Mouse (Mus musculus) MEL (cell line): ENCODE measurements around the gene Spred1. TPM values are rescaled to one million over a fixed set of nuclear protein-coding genes. Genes with fewer than 3 reads are reported as not detected.

Source experiments
- DNase-seq: peaks from one replicate; pipeline ENCODE4 v3.0.0; 2011; ENCODE audit warnings: low read depth, low spot score
- H3K27ac ChIP-seq: 2 replicates; pipeline ENCODE4 v1.5.1; 2012; ENCODE audit warnings: low read depth, mild to moderate bottlenecking, control low read depth, low read length, moderate library complexity; ENCODE audit not compliant: control insufficient read depth
- H3K27me3 ChIP-seq, 2 experiments: fragments of 150-350 bp in 1 of 2; sonication (generic) in 1 of 2; 2 replicates each; pipeline ENCODE4 v1.6.1; 2012; ENCODE audit warnings: low read length in 2 of 2, mild to moderate bottlenecking in 2 of 2, improper control_type of control experiment in 1 of 2, moderate library complexity in 1 of 2; ENCODE audit not compliant: insufficient read depth in 2 of 2, control insufficient read depth in 1 of 2
- H3K36me3 ChIP-seq, 2 experiments: 2 replicates each; pipeline ENCODE4 v1.6.1; 2012 to 2014; ENCODE audit warnings: low read length in 2 of 2, improper control_type of control experiment in 1 of 2, inconsistent platforms in 1 of 2, mild to moderate bottlenecking in 1 of 2; ENCODE audit not compliant: insufficient read depth in 2 of 2, control insufficient read depth in 1 of 2
- H3K4me1 ChIP-seq, 2 experiments: fragments of 150-350 bp in 1 of 2; sonication (generic) in 1 of 2; 2 replicates each; pipeline ENCODE4 v1.6.1; 2012; ENCODE audit warnings: low read length in 2 of 2, improper control_type of control experiment in 1 of 2, mild to moderate bottlenecking in 1 of 2; ENCODE audit not compliant: insufficient read depth in 2 of 2, control insufficient read depth in 1 of 2
- H3K4me3 ChIP-seq, 2 experiments: fragments of 150-350 bp in 1 of 2; sonication (generic) in 1 of 2; 2 replicates each; pipeline ENCODE4 v1.5.1; 2012; ENCODE audit warnings: low read depth in 2 of 2, low read length in 2 of 2, mild to moderate bottlenecking in 2 of 2, moderate library complexity in 2 of 2, control low read depth in 1 of 2, improper control_type of control experiment in 1 of 2; ENCODE audit not compliant: control insufficient read depth in 1 of 2, insufficient read depth in 1 of 2
- H3K79me2 ChIP-seq: 2 replicates; pipeline ENCODE4 v1.6.1; 2012; ENCODE audit warnings: mild to moderate bottlenecking, low read length, moderate library complexity; ENCODE audit not compliant: control insufficient read depth, poor library complexity, insufficient read depth
- H3K9ac ChIP-seq: 2 replicates; pipeline ENCODE4 v1.6.1; 2012; ENCODE audit warnings: low read depth, mild to moderate bottlenecking, control low read depth, low read length, moderate library complexity; ENCODE audit not compliant: control insufficient read depth, poor library complexity, severe bottlenecking
- H3K9me3 ChIP-seq: fragments of 150-350 bp; sonication (generic); replicated peaks from 2 replicates; pipeline ENCODE4 v1.6.1; 2012; ENCODE audit warnings: mild to moderate bottlenecking, low read length, improper control_type of control experiment, moderate library complexity; ENCODE audit not compliant: insufficient read depth
- CHD1 ChIP-seq: IDR thresholded peaks from 2 replicates; pipeline ENCODE4 v1.6.1; 2012; ENCODE audit warnings: low read depth, mild to moderate bottlenecking, inconsistent platforms, low read length, improper control_type of control experiment
- CHD2 ChIP-seq: IDR thresholded peaks from 2 replicates; pipeline ENCODE4 v1.6.1; 2011; ENCODE audit warnings: low read length, improper control_type of control experiment
- CTCF ChIP-seq, 3 experiments: IDR thresholded peaks in 2 of 3; conservative IDR thresholded peaks in 1 of 3; 2 replicates each; pipeline ENCODE4 v1.5.1; 2011 to 2012; ENCODE audit warnings: low read length in 3 of 3, low read depth in 2 of 3, mild to moderate bottlenecking in 2 of 3, improper control_type of control experiment in 1 of 3, inconsistent platforms in 1 of 3, mixed read lengths in 1 of 3, moderate library complexity in 1 of 3; ENCODE audit not compliant: control insufficient read depth in 1 of 3, insufficient read depth in 1 of 3, poor library complexity in 1 of 3, severe bottlenecking in 1 of 3
- ELF1 ChIP-seq: IDR thresholded peaks from 2 replicates; pipeline ENCODE4 v1.6.1; 2014; ENCODE audit warnings: low read depth, mild to moderate bottlenecking, inconsistent platforms, low read length, improper control_type of control experiment, moderate library complexity
- EP300 ChIP-seq, 2 experiments: IDR thresholded peaks; 2 replicates each; pipeline ENCODE4 v1.6.1; 2011; ENCODE audit warnings: improper control_type of control experiment in 2 of 2, low read length in 2 of 2, low read depth in 1 of 2, mild to moderate bottlenecking in 1 of 2
- GATA1 ChIP-seq: IDR thresholded peaks from 2 replicates; pipeline ENCODE4 v1.6.1; 2011; ENCODE audit warnings: low read depth, low read length, improper control_type of control experiment
- HCFC1 ChIP-seq: IDR thresholded peaks from 2 replicates; pipeline ENCODE4 v1.6.1; 2012; ENCODE audit warnings: low read depth, mild to moderate bottlenecking, inconsistent platforms, low read length, improper control_type of control experiment, moderate library complexity
- KAT2A ChIP-seq: conservative IDR thresholded peaks from 2 replicates; pipeline ENCODE4 v1.6.1; 2012; ENCODE audit warnings: low read depth, low read length, improper control_type of control experiment, inconsistent platforms
- MYB ChIP-seq: IDR thresholded peaks from 2 replicates; pipeline ENCODE4 v1.6.1; 2011; ENCODE audit warnings: mild to moderate bottlenecking, low read depth, low read length, improper control_type of control experiment
- NRF1 ChIP-seq: IDR thresholded peaks from 2 replicates; pipeline ENCODE4 v1.6.1; 2014; ENCODE audit warnings: low read depth, mild to moderate bottlenecking, inconsistent platforms, low read length, improper control_type of control experiment, moderate library complexity; ENCODE audit not compliant: poor library complexity, insufficient read depth, severe bottlenecking
- POLR2A ChIP-seq, 2 experiments: IDR thresholded peaks; 2 replicates each; pipeline ENCODE4 v1.6.1; 2011 to 2012; ENCODE audit warnings: low read length in 2 of 2, mild to moderate bottlenecking in 2 of 2, control low read depth in 1 of 2, improper control_type of control experiment in 1 of 2, low read depth in 1 of 2, moderate library complexity in 1 of 2; ENCODE audit not compliant: control insufficient read depth in 1 of 2, insufficient read depth in 1 of 2, poor library complexity in 1 of 2
- TCF12 ChIP-seq: IDR thresholded peaks from 2 replicates; pipeline ENCODE4 v1.6.1; 2014; ENCODE audit warnings: low read depth, mild to moderate bottlenecking, inconsistent platforms, low read length, improper control_type of control experiment, moderate library complexity
- USF2 ChIP-seq, 2 experiments: IDR thresholded peaks; 2 replicates each; pipeline ENCODE4 v1.6.1; 2011 to 2012; ENCODE audit warnings: improper control_type of control experiment in 2 of 2, low read length in 2 of 2, borderline replicate concordance in 1 of 2, inconsistent platforms in 1 of 2, low read depth in 1 of 2, mild to moderate bottlenecking in 1 of 2; ENCODE audit not compliant: insufficient read depth in 1 of 2
- ZMIZ1 ChIP-seq: IDR thresholded peaks from 2 replicates; pipeline ENCODE4 v1.6.1; 2012; ENCODE audit warnings: low read depth, mild to moderate bottlenecking, inconsistent platforms, low read length, improper control_type of control experiment, moderate library complexity
- ZNF384 ChIP-seq: IDR thresholded peaks from 2 replicates; pipeline ENCODE4 v1.6.1; 2012; ENCODE audit warnings: low read depth, mild to moderate bottlenecking, inconsistent platforms, low read length, improper control_type of control experiment
- polyA plus RNA-seq, 2 experiments: library from polyadenylated mRNA; stranded (reverse) in 1 of 2; unstranded in 1 of 2; fragments of >175 nt in 1 of 2; fragments of >200 nt in 1 of 2; gene quantifications; 2 replicates each; pipeline versions ENCODE4 v1.2.1 to v1.2.4; 2012; ENCODE audit warnings: low replicate concordance in 2 of 2, low read depth in 1 of 2; ENCODE audit not compliant: insufficient read length in 2 of 2, insufficient read depth in 1 of 2, missing spikeins in 1 of 2
- total RNA-seq: library from RNA; depleted of rRNA; stranded (reverse); fragments of 300-350 nt; gene quantifications from 2 replicates; pipeline ENCODE4 v1.2.3, GENCODE M21; 2012

Gene Spred1
- total and polyA plus RNA-seq, 3 experiments = 14.3 to 19.9 TPM; not detected in 1

DNA sequence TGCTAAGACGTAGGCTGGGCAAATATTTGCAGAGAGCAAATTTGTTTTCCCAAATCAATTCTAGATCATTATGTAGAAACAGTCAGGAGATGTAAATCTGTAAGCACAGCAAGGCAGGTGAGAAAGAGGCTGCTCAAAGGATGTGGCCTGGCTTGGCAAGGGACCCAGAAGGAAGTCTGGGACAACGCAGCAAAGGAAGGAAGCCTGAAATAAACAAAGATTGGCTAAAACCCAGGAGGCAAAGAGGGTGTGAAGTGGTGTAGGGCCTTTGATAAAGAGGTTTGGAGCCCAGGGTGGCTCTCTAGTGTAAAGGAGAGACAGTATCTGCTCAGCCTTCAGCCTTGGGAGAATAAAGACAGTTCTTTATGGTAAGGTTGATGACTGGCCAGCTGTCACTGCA, 11.9 kb upstream of the Spred1 start:
- Histone ChIP-seq H3K27ac (no peak overlapping the region), H3K36me3 (no peaks in the 10 kb centered on the region), H3K9me3 (no peaks in the 10 kb centered on the region), H3K9ac (no peak overlapping the region), H3K4me3 (no peak overlapping the region), H3K4me1 (no peaks in the 10 kb centered on the region), H3K27me3 (peaks cover 0 to 3% of the 10 kb centered on the region in 2 experiments; a peak in 2 of 4 replicates), H3K79me2 (no peaks in the 10 kb centered on the region)
- DNase-seq = no peak
- TF ChIP-seq NRF1 (no peak), CHD1 (no peak), TCF12 (no peak), ELF1 (no peak), ZMIZ1 (no peak), USF2 (IDR thresholded peaks at IDR 0.05; ENCODE audit: borderline replicate concordance in 1 of 2, insufficient read depth in 1 of 2, low read depth in 1 of 2, low read length in 2 of 2) (no peak), GATA1 (no peak), ZNF384 (no peak), POLR2A (IDR thresholded peaks at IDR 0.05; ENCODE audit: control insufficient read depth in 1 of 2, insufficient read depth in 1 of 2, low read depth in 1 of 2, low read length in 2 of 2, poor library complexity in 1 of 2) (no peak), HCFC1 (no peak), CHD2 (no peak), MYB (no peak), KAT2A (no peak), CTCF (IDR thresholded peaks at IDR 0.05 in 2 of 3, conservative IDR thresholded peaks at IDR 0.05 in 1 of 3; ENCODE audit: control insufficient read depth in 1 of 3, insufficient read depth in 1 of 3, low read depth in 2 of 3, low read length in 3 of 3, poor library complexity in 1 of 3, severe bottlenecking in 1 of 3) (no peak)

DNA sequence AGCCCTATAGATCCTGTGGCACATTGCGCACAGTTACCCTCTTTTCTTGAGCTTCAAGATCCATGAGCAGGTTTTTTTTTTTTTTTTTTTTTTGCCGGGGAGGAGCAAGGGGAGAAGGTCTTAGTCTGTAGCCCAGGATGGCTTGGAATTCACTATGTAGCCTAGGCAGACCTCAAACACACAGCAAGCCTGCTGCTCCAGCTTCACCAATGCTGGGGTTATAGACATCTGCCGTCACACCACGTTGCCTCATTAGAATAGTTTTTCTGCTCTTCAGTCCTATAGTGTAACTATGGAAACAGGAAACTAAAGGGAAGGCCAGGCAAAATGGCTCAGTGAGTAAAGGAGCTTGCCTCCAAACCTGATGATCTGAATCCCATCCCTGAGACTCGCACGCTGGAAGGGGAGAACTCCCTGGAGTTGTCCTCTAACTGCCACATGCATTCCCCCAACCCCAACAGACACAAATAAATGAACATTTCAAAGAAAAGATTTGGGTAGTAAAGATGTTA, 10.8 kb upstream of the Spred1 start:
- no peaks in the 10 kb centered on the region for H3K79me2 ChIP-seq
- TF ChIP-seq EP300 (IDR thresholded peaks at IDR 0.05; ENCODE audit: low read depth in 1 of 2, low read length in 2 of 2) (no peak), ZNF384 (no peak)
- TF ChIP-seq, all 39 proteins: peak for 0
- Histone ChIP-seq H3K4me3 (no peak overlapping the region), H3K4me1 (no peaks in the 10 kb centered on the region), H3K9ac (no peak overlapping the region), H3K27me3 (peaks cover 0 to 3% of the 10 kb centered on the region in 2 experiments; a peak in 2 of 4 replicates), H3K27ac (no peak overlapping the region), H3K9me3 (no peaks in the 10 kb centered on the region), H3K36me3 (no peaks in the 10 kb centered on the region)
- DNase-seq = no peak
